Mouse (Mus musculus): Measurements from ENCODE around the gene Snrpe.

The Snrpe gene

DNA sequence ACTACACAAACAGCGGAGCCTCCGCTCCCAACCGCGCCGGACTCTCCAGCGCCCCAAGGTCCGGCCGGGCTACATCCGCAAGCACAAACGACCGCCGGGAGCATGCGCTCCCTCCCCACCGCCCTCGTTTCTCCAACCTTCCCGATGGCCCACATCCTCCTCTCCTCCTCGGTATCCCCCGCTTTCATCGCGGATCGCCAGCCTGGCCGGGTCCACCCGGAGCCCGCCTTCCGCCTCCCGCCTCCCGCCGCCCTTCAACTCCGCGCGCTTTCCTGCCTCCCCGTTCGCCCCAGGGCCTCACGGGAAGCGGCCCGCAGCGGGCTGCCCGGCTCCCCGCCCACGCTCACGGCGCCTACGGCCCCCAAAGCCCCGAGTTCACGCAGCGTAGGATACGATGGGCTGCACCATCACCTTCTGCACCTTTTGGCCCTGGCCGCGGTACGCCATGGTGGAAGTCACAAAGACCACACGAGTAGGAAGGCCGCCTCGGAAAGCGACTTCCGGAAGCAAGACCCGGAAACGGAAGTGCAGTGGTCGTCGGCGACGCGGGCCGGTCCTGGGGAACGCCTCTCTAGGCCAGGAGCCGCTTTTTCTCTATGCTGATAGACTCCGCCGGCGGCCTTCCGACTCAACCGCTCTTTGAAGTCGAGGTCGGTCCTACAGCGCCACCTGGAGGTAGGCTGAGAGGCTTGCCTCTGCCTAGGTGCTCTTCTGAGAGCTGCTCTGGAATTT is at the start of gene Snrpe:
Snrpe (minus strand) TSS at position 521 of the 732 bp plus-strand sequence.
- peak; percentile 99 for DNase-seq

DNA sequence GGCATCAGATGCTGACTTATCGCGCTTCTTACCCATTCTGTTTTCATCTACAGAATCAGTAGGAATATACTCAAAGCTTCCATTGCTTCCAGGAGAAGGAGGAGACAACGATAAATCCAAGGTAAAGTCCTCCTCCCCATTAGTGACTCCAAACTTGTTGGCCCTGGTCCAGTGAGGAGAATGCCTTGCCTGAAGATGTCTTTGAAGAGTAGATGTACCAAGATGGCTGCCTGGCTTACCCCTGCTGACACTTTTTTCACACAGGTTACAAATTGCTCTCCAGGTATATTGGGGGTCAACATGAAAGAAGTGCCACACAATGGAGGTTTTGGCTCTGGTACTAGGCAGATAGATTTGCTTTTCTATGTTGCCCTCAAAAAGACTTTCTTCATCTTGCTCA is 48.8 kb upstream of the Snrpe start:
- DNase-seq: no peak

GRCm38 (mm10) chr1:133656811-133657210 is 46.7 kb upstream of the Snrpe start:
- DNase-seq: no peak

DNA sequence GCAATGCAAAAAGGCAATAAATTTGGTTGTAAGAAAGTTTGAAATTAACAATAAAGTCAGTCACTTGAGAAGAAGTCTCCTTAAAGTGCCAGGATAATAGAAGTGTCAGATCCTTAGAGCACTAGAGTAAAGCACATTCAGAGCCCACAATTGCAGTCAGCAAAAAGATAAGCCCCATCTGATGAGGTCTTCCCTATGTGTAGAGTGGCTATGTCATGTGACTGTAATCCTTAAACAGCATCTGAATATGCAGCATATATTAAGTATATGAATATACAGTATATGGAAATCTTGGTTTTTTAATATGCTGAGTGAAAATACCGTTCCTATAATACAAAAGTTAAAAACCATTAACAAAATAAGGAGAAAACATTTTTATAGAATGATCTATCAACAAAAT is 42.9 kb upstream of the Snrpe start:
- no peak for DNase-seq

DNA sequence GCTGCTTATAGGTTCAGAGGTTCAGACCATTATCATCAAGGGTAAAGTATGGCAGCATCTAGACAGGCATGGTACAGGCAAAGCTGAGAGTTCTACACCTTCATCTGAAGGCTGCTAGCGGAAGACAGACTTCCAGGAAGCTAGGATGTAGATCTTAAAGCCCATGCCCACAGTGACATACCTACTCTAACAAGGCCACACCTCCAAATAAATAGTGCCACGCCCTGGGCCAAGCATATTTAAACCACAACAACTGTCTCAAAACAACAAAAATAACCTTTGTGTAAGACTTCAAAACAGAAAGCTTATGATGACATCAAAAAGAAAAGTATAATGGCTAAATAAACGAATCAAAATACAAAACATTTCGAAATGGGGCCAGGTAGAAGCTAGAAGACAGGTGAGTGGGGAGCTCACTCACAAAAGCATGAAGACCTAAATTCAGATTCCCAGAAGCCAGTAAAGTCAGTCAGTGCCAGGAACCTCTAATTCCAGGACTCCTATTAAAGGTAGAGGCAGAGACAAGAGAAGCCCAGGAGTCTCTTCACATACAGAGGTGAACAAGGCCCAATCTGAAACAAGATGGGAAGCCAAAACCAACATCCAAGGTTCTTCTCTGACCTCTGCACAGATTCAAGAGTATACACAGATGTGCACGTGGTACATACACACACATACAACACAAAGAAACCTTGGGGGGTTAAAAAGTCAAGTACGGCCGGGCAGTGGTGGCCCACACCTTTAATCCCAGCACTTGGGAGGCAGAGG is 40.4 kb upstream of the Snrpe start:
- DNase-seq: no peak

DNA sequence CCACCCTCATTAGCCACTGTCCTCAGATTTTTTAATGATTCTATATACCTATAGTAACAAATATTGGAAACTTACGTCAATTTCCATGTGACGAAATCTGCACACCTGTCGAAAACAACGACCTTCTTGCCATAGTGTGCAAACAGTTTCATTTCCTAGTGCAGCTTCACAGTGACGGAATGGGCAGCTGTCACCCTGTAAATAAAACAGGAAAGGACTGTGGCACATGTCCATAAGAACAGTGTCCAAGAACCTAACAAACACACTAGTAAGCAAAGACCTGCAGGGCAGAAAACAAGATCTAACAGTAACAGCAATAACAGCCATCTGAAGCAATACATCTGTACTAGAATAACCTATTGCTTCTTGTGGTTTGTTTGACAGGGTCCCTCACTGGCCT is 35.6 kb upstream of the Snrpe start:
- DNase-seq: no peak

DNA sequence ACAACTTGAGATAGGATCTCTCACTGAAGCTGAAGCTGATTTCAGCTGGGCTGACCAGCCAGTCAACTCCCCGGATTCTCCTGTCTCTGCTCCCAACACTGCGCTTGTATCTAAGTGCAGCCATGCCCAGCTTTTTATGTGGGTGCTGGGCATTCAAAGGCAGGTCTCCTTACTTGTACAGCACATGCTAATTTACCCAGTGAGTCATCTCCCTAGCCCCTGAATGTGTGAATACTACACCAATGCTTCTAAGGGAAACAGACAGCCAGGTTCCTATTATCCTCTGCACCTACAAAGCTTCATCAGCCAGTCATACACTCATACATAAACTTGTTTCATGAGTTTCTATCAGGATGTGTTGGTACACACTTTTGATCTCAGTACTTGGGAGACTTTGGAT is 31.1 kb upstream of the Snrpe start:
- DNase-seq: no peak

GRCm38 (mm10) chr1:133638517-133638916 is 28.4 kb upstream of the Snrpe start:
- no peak for DNase-seq

DNA sequence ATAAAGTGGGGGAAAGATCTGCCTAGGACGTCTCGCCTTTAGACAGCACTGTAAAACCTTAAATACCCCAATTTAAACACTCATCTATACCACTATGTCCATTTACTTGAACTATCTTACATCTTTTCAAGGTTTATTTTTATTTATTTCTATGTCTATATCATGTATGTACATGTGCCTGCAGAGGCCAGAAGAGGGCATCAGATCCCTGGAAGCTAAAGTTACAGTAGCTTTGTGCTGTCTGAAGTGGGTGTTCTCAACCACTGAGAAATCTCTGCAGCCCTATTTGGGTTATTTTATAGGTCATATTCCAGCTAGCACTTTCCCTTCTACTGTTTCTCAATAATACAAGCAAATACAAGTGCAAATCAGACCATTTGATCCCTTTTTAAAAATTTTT is 22.1 kb upstream of the Snrpe start:
- DNase-seq: no peak

GRCm38 (mm10) chr1:133625052-133625451 is 15.0 kb upstream of the Snrpe start:
- no peak for DNase-seq

DNA sequence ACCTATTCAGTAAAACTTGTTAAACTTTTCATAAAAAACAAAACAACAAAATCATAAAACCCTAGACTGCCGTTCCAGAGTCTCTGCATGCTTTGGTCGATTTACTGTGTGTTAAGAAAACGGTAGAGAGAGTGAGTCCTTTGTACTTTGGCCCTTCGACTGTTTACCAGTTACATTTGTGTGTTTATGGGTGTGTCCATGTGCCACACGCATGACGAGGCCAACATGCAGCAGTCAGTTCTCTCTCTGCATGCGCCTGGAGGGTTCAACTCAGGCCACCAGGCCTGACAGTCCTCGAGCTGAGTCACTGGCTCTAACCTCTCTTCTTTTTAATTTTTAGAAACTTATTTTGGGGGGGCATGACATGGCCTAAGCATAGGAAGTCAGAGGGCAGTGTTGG is 8.2 kb upstream of the Snrpe start:
- DNase-seq: no peak

DNA sequence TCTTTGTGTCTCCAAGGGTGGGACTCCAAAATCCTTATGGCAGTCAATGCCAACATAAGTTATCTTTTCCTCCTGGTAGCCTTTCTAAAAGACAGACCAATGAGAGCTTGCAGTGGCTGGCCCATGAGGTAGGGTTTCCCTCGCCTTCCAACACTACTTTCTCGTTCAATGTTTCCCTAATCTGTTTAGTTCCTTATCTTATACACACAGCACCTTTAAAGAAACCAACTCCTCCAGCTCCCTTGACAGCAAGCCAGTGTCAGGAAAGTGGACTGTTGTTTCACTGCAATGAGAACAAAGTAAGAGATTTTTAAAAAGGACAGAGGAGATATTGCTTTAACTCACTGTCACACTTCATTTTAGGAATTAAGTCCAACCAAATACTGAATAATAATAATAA is 7.8 kb upstream of the Snrpe start:
- DNase-seq: no peak

DNA sequence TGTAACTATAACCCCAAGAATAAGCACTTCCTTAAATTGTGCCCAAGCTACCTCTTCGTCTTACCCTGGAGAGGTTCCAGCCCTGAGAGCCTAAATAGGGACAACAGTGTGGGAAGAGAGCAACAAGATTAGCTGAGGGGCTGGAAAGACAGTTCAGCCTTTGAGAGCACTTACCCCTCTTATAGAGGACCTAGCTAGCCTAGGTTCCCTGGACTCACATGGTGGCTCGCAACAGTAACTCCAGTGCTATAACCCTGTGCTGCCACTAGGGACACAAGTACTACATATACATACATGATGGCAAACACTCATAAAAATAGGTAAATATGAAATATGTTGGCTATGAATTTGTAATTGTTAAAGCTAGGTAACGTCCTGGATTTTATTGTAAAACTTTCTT is 3.7 kb upstream of the Snrpe start:
- no peak for DNase-seq

DNA sequence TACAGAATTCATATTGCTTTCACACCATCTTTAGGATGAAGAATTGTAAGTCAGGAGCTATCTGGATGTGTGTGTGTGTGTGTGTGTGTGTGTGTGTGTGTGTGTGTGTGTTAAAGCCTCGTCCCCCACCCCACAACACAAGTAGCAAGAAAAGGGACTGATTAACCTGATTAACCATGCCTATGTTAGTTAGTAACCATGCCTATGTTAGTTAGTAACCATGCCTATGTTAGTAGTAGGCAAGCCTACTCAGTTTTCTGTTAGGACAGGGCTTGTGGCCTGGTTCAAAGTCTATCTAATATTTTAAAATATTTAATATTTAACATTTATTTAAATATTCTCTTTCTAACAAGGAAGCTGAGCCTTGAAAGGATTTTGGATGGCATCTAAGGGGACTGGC is 1.3 kb upstream of the Snrpe start:
- no peak for DNase-seq

DNA sequence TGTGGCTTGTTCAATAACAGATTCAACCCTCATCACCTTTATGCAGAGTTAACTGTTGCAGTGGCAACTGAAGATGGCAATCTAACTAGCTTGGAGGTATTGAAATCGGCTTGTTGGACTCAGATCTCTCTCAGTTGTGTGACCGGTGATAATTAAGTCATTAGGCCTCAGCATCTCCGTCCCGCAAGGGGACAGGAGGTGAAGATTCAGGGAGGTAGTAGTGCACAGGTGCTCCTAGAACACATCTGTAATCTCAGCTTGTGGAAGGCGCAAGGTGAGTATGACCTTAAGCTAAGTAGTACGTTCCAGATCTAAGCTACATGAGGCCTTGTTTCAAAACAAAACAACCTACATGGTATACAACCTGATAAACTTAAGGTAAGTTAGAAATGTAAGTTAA is 510 bp upstream of the Snrpe start:
- DNase-seq: no peak

- no peak for DNase-seq
Measured at GRCm38 (mm10) chr1:133603174-133603573, 6.9 kb downstream of the Snrpe start.

DNA sequence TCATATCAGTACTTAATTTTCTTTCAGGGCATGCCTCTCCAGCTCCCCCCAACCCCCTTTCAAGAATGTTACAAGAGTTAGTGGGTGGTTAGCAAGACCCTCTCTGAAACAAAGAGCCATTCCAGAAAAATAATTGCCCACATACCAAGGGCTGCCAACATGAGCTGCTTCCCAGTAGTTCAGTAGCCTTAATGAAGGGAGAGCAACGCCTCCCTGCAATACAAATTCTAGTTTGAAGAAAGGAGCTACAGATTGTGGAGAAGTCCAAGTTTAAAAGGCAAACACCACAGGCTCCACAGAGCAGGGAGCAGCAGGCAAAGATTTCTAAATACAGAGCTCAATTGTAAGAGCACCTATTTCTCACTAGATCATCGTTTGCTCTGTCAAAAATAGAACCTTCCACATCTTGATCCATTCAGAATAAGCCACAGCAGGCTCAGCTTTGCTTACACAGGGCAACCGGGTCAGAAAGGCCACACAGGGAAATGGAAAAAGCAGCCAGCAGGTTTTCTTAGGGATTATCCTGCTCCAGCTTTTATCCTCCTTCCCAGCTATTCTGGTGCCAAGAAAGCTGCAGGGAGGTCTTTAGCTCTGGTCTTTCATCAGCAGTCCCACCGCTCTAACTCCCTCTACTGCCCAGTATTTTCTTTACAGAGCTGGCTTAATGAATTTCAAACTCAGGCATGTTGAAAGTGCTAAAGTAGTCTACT is 13.6 kb downstream of the Snrpe start:
- no peak for DNase-seq

GRCm38 (mm10) chr1:133585995-133586537 is 24.0 kb downstream of the Snrpe start:
- no peak for DNase-seq

GRCm38 (mm10) chr1:133571293-133571692 is 38.8 kb downstream of the Snrpe start:
- no peak for DNase-seq
